Comparison of ENCODE assay signal across 8 mouse cellular contexts in the genomic region with DNA sequence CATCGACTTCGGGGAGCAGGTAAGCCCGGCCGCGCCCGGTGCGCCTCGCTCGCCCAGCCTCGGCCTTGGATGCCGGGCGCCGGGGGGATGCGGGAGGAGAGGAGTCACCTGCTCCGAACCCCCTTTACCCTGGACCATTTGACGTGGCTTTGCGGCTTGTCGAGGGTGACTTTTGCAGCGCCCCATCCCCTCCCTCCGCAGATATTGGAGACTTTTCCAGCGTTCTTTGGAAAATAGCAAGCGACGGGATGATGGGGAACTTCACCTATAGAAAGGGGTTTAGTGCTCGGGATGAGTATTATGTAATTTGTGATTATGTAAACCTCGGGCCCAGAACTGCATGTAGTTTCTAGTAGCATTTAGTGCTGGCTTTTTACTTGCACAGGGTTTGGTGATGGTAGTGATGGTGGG. TPM values are rescaled to one million over a fixed set of nuclear protein-coding genes. Genes with fewer than 3 reads are reported as not detected.
DNase-seq lines count a peak whose midpoint lies in the region; ATAC-seq and TF ChIP-seq lines count a peak whose summit lies in the region.

No protein-coding gene starts in this region.

- H3K27me3 ChIP-seq in heart, embryonic 10.5 days (ENCODE audit: insufficient read depth, poor library complexity, severe bottlenecking), result no peaks in the 10 kb centered on the region
- no peaks in the 10 kb centered on the region for H3K27me3 ChIP-seq in ES-Bruce4 (ENCODE audit: control insufficient read depth, insufficient read depth, low read length, poor library complexity, severe bottlenecking)
- peaks cover 2% of the 10 kb centered on the region; the same call in 1 of the 2 replicates for H3K27me3 ChIP-seq in forebrain, embryonic 11.5 days (ENCODE audit: control insufficient read depth, insufficient read depth, low read length)
- H3K27me3 ChIP-seq in liver, embryonic 12.5 days (replicated peaks), result no peaks in the 10 kb centered on the region

- peak overlapping the region; percentile 95 for H3K9ac ChIP-seq in ES-Bruce4 (ENCODE audit: low read depth, poor library complexity, severe bottlenecking)
- peak overlapping the region; percentile 77 for H3K9ac ChIP-seq in forebrain, embryonic 11.5 days (ENCODE audit: low read length)
- peak overlapping the region; percentile 92 for H3K9ac ChIP-seq in liver, embryonic 12.5 days

- no peak for TF ChIP-seq EP300 in ES-Bruce4 (IDR thresholded peaks at IDR 0.05; ENCODE audit: insufficient read depth, low read depth, low read length)

- H3K4me1 ChIP-seq in heart, embryonic 10.5 days, result peaks cover 4% of the 10 kb centered on the region
- no peaks in the 10 kb centered on the region for H3K4me1 ChIP-seq in ES-Bruce4 (ENCODE audit: control insufficient read depth, insufficient read depth, low read length)
- peaks cover 5% of the 10 kb centered on the region; the same call in 1 of the 2 replicates for H3K4me1 ChIP-seq in forebrain, embryonic 11.5 days (replicated peaks; ENCODE audit: control insufficient read depth, insufficient read depth, low read length)
- H3K4me1 ChIP-seq in liver, embryonic 12.5 days, result peaks cover 47% of the 10 kb centered on the region

- peak overlapping the region; percentile 94 for H3K27ac ChIP-seq in heart, embryonic 10.5 days
- H3K27ac ChIP-seq in ES-Bruce4 (ENCODE audit: insufficient read depth, low read length), result no peak overlapping the region
- H3K27ac ChIP-seq in forebrain, embryonic 11.5 days (ENCODE audit: low read depth, low read length), result no peak overlapping the region
- H3K27ac ChIP-seq in liver, embryonic 12.5 days, result peak overlapping the region; percentile 92

- WGBS in heart, embryonic 10.5 days, result under 1% methylated on average over 25 of the region's 25 CpGs
- WGBS in forebrain, embryonic 11.5 days, result under 1% methylated on average over 25 of the region's 25 CpGs
- WGBS in liver, embryonic 12.5 days (ENCODE audit: insufficient replicate concordance), result 2% methylated on average over 23 of the region's 25 CpGs

- no peak for TF ChIP-seq CTCF in ES-Bruce4 (IDR thresholded peaks at IDR 0.05; ENCODE audit: low read depth, low read length)

- no peak for DNase-seq in heart, embryonic 10.5 days (ENCODE audit: low spot score)
- no peak for DNase-seq in heart, adult 11 months
- DNase-seq in forebrain, embryonic 11.5 days (ENCODE audit: low spot score), result no peak
- DNase-seq in urinary bladder, postnatal 4 days (ENCODE audit: low spot score in 2 of 2), result no peak
- DNase-seq in thymus, postnatal 25 days, result no peak
- no peak for DNase-seq in frontal cortex, postnatal 36 days (ENCODE audit: low spot score in 2 of 2)

- H3K36me3 ChIP-seq in heart, embryonic 10.5 days, result 0 out of 2 replicates have a peak, but pooled peaks cover 4% of the 10 kb centered on the region
- H3K36me3 ChIP-seq in ES-Bruce4 (ENCODE audit: control insufficient read depth, insufficient read depth, low read length, poor library complexity, severe bottlenecking), result no peaks in the 10 kb centered on the region
- no peaks in the 10 kb centered on the region for H3K36me3 ChIP-seq in forebrain, embryonic 11.5 days (ENCODE audit: control insufficient read depth, insufficient read depth, low read length)
- peaks cover 8% of the 10 kb centered on the region; the same call in 1 of the 2 replicates for H3K36me3 ChIP-seq in liver, embryonic 12.5 days

- H3K9me3 ChIP-seq in heart, embryonic 10.5 days, result no peaks in the 10 kb centered on the region
- no peaks in the 10 kb centered on the region for H3K9me3 ChIP-seq in ES-Bruce4 (replicated peaks; ENCODE audit: control insufficient read depth, insufficient read depth, low read length, poor library complexity, severe bottlenecking)
- no peaks in the 10 kb centered on the region for H3K9me3 ChIP-seq in forebrain, embryonic 11.5 days (ENCODE audit: control insufficient read depth, low read length)
- H3K9me3 ChIP-seq in liver, embryonic 12.5 days (replicated peaks), result no peaks in the 10 kb centered on the region

- no peak for TF ChIP-seq POLR2A in ES-Bruce4 (IDR thresholded peaks at IDR 0.05; ENCODE audit: insufficient read depth, low read length)

- H3K4me2 ChIP-seq in forebrain, embryonic 11.5 days (ENCODE audit: low read depth, low read length, severe bottlenecking), result peak overlapping the region; percentile 86
- peak overlapping the region; percentile 90 for H3K4me2 ChIP-seq in liver, embryonic 12.5 days

- H3K4me3 ChIP-seq in heart, embryonic 10.5 days, result peak overlapping the region; percentile 81
- H3K4me3 ChIP-seq in ES-Bruce4 (ENCODE audit: low read depth, low read length), result peak overlapping the region; percentile 85
- peak overlapping the region; percentile 71 for H3K4me3 ChIP-seq in forebrain, embryonic 11.5 days (ENCODE audit: low read depth, low read length)
- H3K4me3 ChIP-seq in liver, embryonic 12.5 days, result peak overlapping the region; percentile 90

- no peak for ATAC-seq in forebrain, embryonic 11.5 days (replicated peaks; ENCODE audit: low FRiP score)
- peak; percentile 19 for ATAC-seq in liver, embryonic 12.5 days

RNA-seq across cellular contexts. Expression of a gene that starts 0.6 kb away (rescaled TPM):
- 8.4 and 11.0 TPM in 2 replicates for polyA plus RNA-seq in heart, embryonic 10.5 days (2016; fragmentation: Nextera tagmentation; extraction: Ambion mirVana)
- 9.7 and 12.6 TPM in 2 replicates for polyA plus RNA-seq in ES-Bruce4 (2011; ENCODE audit: insufficient read depth, insufficient read length, low read depth, missing spikeins)
- 6.8 and 7.5 TPM in 2 replicates for polyA plus RNA-seq in forebrain, embryonic 11.5 days (2014; fragmentation: Nextera tagmentation; extraction: Ambion mirVana)
- polyA plus RNA-seq in liver, embryonic 12.5 days (2016; fragmentation: Nextera tagmentation; extraction: Ambion mirVana), result 13.6 and 14.2 TPM in 2 replicates

Comparison
In these comparisons a context has a peak if more than half of its experiments do, and no peak if none do; other contexts are left out.
1. H3K27ac ChIP-seq: peak in heart, embryonic 10.5 days (single experiment) and liver, embryonic 12.5 days (single experiment); none in ES-Bruce4 (single experiment) and forebrain, embryonic 11.5 days (single experiment).
2. Peak in every context shown above with its lines, with median percentiles within 50 percentile points of each other: H3K4me3 ChIP-seq and H3K9ac ChIP-seq.